Comparison of ENCODE assay signal across 10 mouse cellular contexts in genomic region chr3:102701902-102702544, GRCm38 (mm10). TPM values are rescaled to one million over a fixed set of nuclear protein-coding genes. Genes with fewer than 3 reads are reported as not detected.
DNase-seq lines count a peak whose midpoint lies in the region; ATAC-seq and TF ChIP-seq lines count a peak whose summit lies in the region.
"Had no signal": no experiment of that assay in that cellular context is flagged by ENCODE, and none has a peak within 500 bp of the region (broad histone marks: within the 10 kb centered on the region; RNA-seq: fewer than 3 reads in every experiment).

No protein-coding gene starts in this region.

- H3K4me1 ChIP-seq in hindbrain, postnatal 0 days (ENCODE audit: insufficient read depth, low read length), result no peaks in the 10 kb centered on the region; the same call in 1 of the 2 replicates
- H3K4me1 ChIP-seq in hindbrain, embryonic 13.5 days (replicated peaks), result peaks cover 10% of the 10 kb centered on the region; the same call in 1 of the 2 replicates
- peaks cover 0 to 3% of the 10 kb centered on the region in 2 experiments; a peak in 1 of 4 replicates for H3K4me1 ChIP-seq in heart, embryonic 14.5 days (ENCODE audit: control insufficient read depth in 2 of 2, insufficient read depth in 2 of 2, low read length in 2 of 2)

- no peak overlapping the region for H3K4me2 ChIP-seq in hindbrain, postnatal 0 days (ENCODE audit: low read depth, low read length)
- no peak overlapping the region for H3K4me2 ChIP-seq in hindbrain, embryonic 13.5 days
- no peak overlapping the region for H3K4me2 ChIP-seq in heart, embryonic 14.5 days (ENCODE audit: low read length)
- H3K4me2 ChIP-seq: embryonic facial prominence, embryonic 13.5 days; limb, embryonic 15.5 days had no signal

- TF ChIP-seq CTCF in hindbrain, postnatal 0 days (IDR thresholded peaks at IDR 0.05; ENCODE audit: low read depth), result peak; percentile 59

- H3K27ac ChIP-seq in hindbrain, postnatal 0 days, result no peak overlapping the region
- no peak overlapping the region for H3K27ac ChIP-seq in hindbrain, embryonic 13.5 days
- no peak overlapping the region for H3K27ac ChIP-seq in heart, embryonic 14.5 days (replicated peaks in 1 of 2; ENCODE audit: control insufficient read depth in 1 of 2, insufficient read depth in 1 of 2, low read depth in 2 of 2, low read length in 2 of 2)
- H3K27ac ChIP-seq: embryonic facial prominence, embryonic 13.5 days; limb, embryonic 15.5 days had no signal

- 41% methylated on average over 7 of the region's 7 CpGs for WGBS in hindbrain, postnatal 0 days
- WGBS in hindbrain, embryonic 13.5 days, result 50% methylated on average over 7 of the region's 7 CpGs
- 36% methylated on average over 7 of the region's 7 CpGs for WGBS in heart, embryonic 14.5 days

- no peak overlapping the region for H3K4me3 ChIP-seq in hindbrain, postnatal 0 days (ENCODE audit: low read length)
- H3K4me3 ChIP-seq in hindbrain, embryonic 13.5 days, result no peak overlapping the region
- H3K4me3 ChIP-seq in heart, embryonic 14.5 days (ENCODE audit: control insufficient read depth in 1 of 2, insufficient read depth in 1 of 2, low read depth in 1 of 2, low read length in 2 of 2), result no peak overlapping the region
- H3K4me3 ChIP-seq: embryonic facial prominence, embryonic 13.5 days; limb, embryonic 15.5 days had no signal

- no peak overlapping the region for H3K9ac ChIP-seq in hindbrain, postnatal 0 days (replicated peaks; ENCODE audit: low read length)
- no peak overlapping the region for H3K9ac ChIP-seq in hindbrain, embryonic 13.5 days
- no peak overlapping the region for H3K9ac ChIP-seq in heart, embryonic 14.5 days (ENCODE audit: low read length)
- H3K9ac ChIP-seq: embryonic facial prominence, embryonic 13.5 days; limb, embryonic 15.5 days had no signal

- DNase-seq in hindbrain, postnatal 0 days (ENCODE audit: low spot score), result peak; percentile 57
- peak; percentile 95 for DNase-seq in MEL-GATA-1-ER (ENCODE audit: extremely low read depth, low read depth)
- peak; percentile 51 to 64 for DNase-seq in cerebellum, postnatal 14 days
- DNase-seq in left cerebral cortex, adult 8-10 months (ENCODE audit: low spot score in 2 of 2), result peak; percentile 22 to 39
- peak; percentile 55 to 73 for DNase-seq in thymus, adult 18-20 months

- no peaks in the 10 kb centered on the region for H3K27me3 ChIP-seq in hindbrain, postnatal 0 days (ENCODE audit: insufficient read depth, low read length)
- no peaks in the 10 kb centered on the region for H3K27me3 ChIP-seq in hindbrain, embryonic 13.5 days
- no peaks in the 10 kb centered on the region; the same call in 1 of the 2 replicates for H3K27me3 ChIP-seq in heart, embryonic 14.5 days (ENCODE audit: control insufficient read depth, insufficient read depth, low read length)
- H3K27me3 ChIP-seq: embryonic facial prominence, embryonic 13.5 days; limb, embryonic 15.5 days had no signal

- no peaks in the 10 kb centered on the region for H3K36me3 ChIP-seq in hindbrain, postnatal 0 days (ENCODE audit: insufficient read depth, low read length)
- no peaks in the 10 kb centered on the region for H3K36me3 ChIP-seq in hindbrain, embryonic 13.5 days
- no peaks in the 10 kb centered on the region for H3K36me3 ChIP-seq in heart, embryonic 14.5 days (ENCODE audit: control insufficient read depth, insufficient read depth, low read length)
- H3K36me3 ChIP-seq: embryonic facial prominence, embryonic 13.5 days; limb, embryonic 15.5 days had no signal

- 0 out of 2 replicates have a peak, but pooled peaks have one; percentile 19 for ATAC-seq in hindbrain, postnatal 0 days
- no peak for ATAC-seq in hindbrain, embryonic 13.5 days (ENCODE audit: low FRiP score)
- peak; percentile 17; the same call in 1 of the 2 replicates for ATAC-seq in heart, embryonic 14.5 days (ENCODE audit: insufficient number of reproducible peaks, insufficient read depth, low FRiP score, low read depth)
- ATAC-seq in monocyte, adult 5-6 weeks (replicated peaks; ENCODE audit: insufficient number of reproducible peaks, low FRiP score, low TSS enrichment, poor library complexity, severe bottlenecking), result peak; percentile 74

- H3K9me3 ChIP-seq in hindbrain, postnatal 0 days (ENCODE audit: low read length), result no peaks in the 10 kb centered on the region
- H3K9me3 ChIP-seq in hindbrain, embryonic 13.5 days, result no peaks in the 10 kb centered on the region
- no peaks in the 10 kb centered on the region for H3K9me3 ChIP-seq in heart, embryonic 14.5 days (ENCODE audit: control insufficient read depth, low read length)
- H3K9me3 ChIP-seq: embryonic facial prominence, embryonic 13.5 days; limb, embryonic 15.5 days had no signal

RNA-seq across cellular contexts. Expression of gene Tspan2, which starts 32.3 kb away (rescaled TPM):
- 20.3 and 22.5 TPM in 2 replicates for total RNA-seq in hindbrain, postnatal 0 days (2014; rRNA removed)
- 19.4 and 20.0 TPM in 2 replicates for polyA plus RNA-seq in hindbrain, postnatal 0 days (2015; fragmentation: Nextera tagmentation; extraction: Ambion mirVana)
- 7.5 and 8.6 TPM in 2 replicates for polyA plus RNA-seq in hindbrain, embryonic 13.5 days (2015; fragmentation: Nextera tagmentation; extraction: Ambion mirVana)
- polyA plus RNA-seq in heart, embryonic 14.5 days (2014; fragmentation: Nextera tagmentation; extraction: Ambion mirVana), result 31.3 and 34.8 TPM in 2 replicates
- 10 to 100 TPM; 66.3 to 74.3 (median 70.5) TPM for total RNA-seq in left cerebral cortex, adult 8-10 months (2022)
- 6.2 to 8.1 TPM (median 7.8 TPM) in 3 replicates for total RNA-seq in monocyte, adult 5-6 weeks (2017)

Comparison
In these comparisons a context has a peak if more than half of its experiments do, and no peak if none do; other contexts are left out.
1. DNase-seq: peak in every context shown above with its lines; median percentile 95 in MEL-GATA-1-ER; 64 in thymus, adult 18-20 months; 58 in cerebellum, postnatal 14 days; 57 in hindbrain, postnatal 0 days; 30 in left cerebral cortex, adult 8-10 months.